8 mouse cellular contexts compared by ENCODE assay signal in genomic region chr7:35687229-35687628, GRCm38 (mm10). TPM values are rescaled to one million over a fixed set of nuclear protein-coding genes. Genes with fewer than 3 reads are reported as not detected.
DNase-seq lines count a peak whose midpoint lies in the region; ATAC-seq and TF ChIP-seq lines count a peak whose summit lies in the region.

No protein-coding gene starts in this region.

- H3K4me3 ChIP-seq in layer of hippocampus, adult 2 months = peak overlapping the region; percentile 35; the same call in 1 of the 2 replicates
- H3K4me3 ChIP-seq in forebrain, postnatal 0 days (ENCODE audit: low read depth, low read length) = no peak overlapping the region
- H3K4me3 ChIP-seq in intestine, embryonic 16.5 days (ENCODE audit: low read length) = peak overlapping the region; percentile 1; the same call in 1 of the 2 replicates
- no peak overlapping the region for H3K4me3 ChIP-seq in liver, embryonic 15.5 days (replicated peaks)
- no peak overlapping the region for H3K4me3 ChIP-seq in olfactory bulb, adult 2 months (ENCODE audit: insufficient read depth, low read depth, low read length)

- peak overlapping the region; percentile 8; the same call in 1 of the 2 replicates for H3K4me2 ChIP-seq in forebrain, postnatal 0 days (ENCODE audit: low read depth)
- peak overlapping the region; percentile 41 for H3K4me2 ChIP-seq in intestine, embryonic 16.5 days (ENCODE audit: low read depth, low read length)
- peak overlapping the region; percentile 51 for H3K4me2 ChIP-seq in liver, embryonic 15.5 days

- no peak for ATAC-seq in forebrain, postnatal 0 days
- peak; percentile 68 for ATAC-seq in intestine, embryonic 16.5 days
- no peak for ATAC-seq in liver, embryonic 15.5 days (ENCODE audit: insufficient read depth)

- H3K9ac ChIP-seq in forebrain, postnatal 0 days = no peak overlapping the region
- H3K9ac ChIP-seq in intestine, embryonic 16.5 days (ENCODE audit: low read depth, low read length) = no peak overlapping the region
- H3K9ac ChIP-seq in liver, embryonic 15.5 days = no peak overlapping the region

- H3K9me3 ChIP-seq in forebrain, postnatal 0 days (ENCODE audit: low read length) = no peaks in the 10 kb centered on the region
- no peaks in the 10 kb centered on the region for H3K9me3 ChIP-seq in intestine, embryonic 16.5 days (ENCODE audit: control insufficient read depth, low read length)
- H3K9me3 ChIP-seq in liver, embryonic 15.5 days (replicated peaks) = no peaks in the 10 kb centered on the region

- no peak for TF ChIP-seq CTCF in layer of hippocampus, adult 2 months (conservative IDR thresholded peaks at IDR 0.05)
- TF ChIP-seq CTCF in forebrain, postnatal 0 days (IDR thresholded peaks at IDR 0.05; ENCODE audit: low read depth) = no peak
- no peak for TF ChIP-seq CTCF in olfactory bulb, adult 2 months (IDR thresholded peaks at IDR 0.05; ENCODE audit: insufficient read depth, low read depth, low read length)

- TF ChIP-seq POLR2A in olfactory bulb, adult 2 months (IDR thresholded peaks at IDR 0.05; ENCODE audit: insufficient read depth, low read depth, low read length) = no peak

- DNase-seq in layer of hippocampus, adult 2 months (ENCODE audit: low spot score in 2 of 2) = no peak
- no peak for DNase-seq in layer of hippocampus, postnatal 14 days (ENCODE audit: low spot score in 2 of 2)
- DNase-seq in forebrain, postnatal 0 days = no peak
- DNase-seq in right cerebral cortex, postnatal 10 days (ENCODE audit: low spot score in 2 of 2) = no peak
- no peak for DNase-seq in cerebellum, adult 8-10 months

- peaks cover 12% of the 10 kb centered on the region; the same call in 1 of the 2 replicates for H3K36me3 ChIP-seq in forebrain, postnatal 0 days (ENCODE audit: insufficient read depth)
- no peaks in the 10 kb centered on the region for H3K36me3 ChIP-seq in intestine, embryonic 16.5 days (ENCODE audit: control insufficient read depth, insufficient read depth, low read length)
- no peaks in the 10 kb centered on the region for H3K36me3 ChIP-seq in liver, embryonic 15.5 days (replicated peaks)

- no peak overlapping the region for H3K27ac ChIP-seq in layer of hippocampus, adult 2 months
- 0 out of 2 replicates have a peak overlapping the region, but pooled peaks have one; percentile 15 for H3K27ac ChIP-seq in forebrain, postnatal 0 days (ENCODE audit: low read depth, low read length)
- H3K27ac ChIP-seq in intestine, embryonic 16.5 days (ENCODE audit: low read length) = no peak overlapping the region
- H3K27ac ChIP-seq in liver, embryonic 15.5 days (replicated peaks) = no peak overlapping the region
- H3K27ac ChIP-seq in olfactory bulb, adult 2 months (ENCODE audit: insufficient read depth, low read depth, low read length) = peak overlapping the region; percentile 71; the same call in 1 of the 2 replicates

- WGBS in forebrain, postnatal 0 days = 35% methylated on average over 10 of the region's 10 CpGs
- WGBS in intestine, embryonic 16.5 days = 23% methylated on average over 10 of the region's 10 CpGs
- WGBS in liver, embryonic 15.5 days (ENCODE audit: insufficient replicate concordance) = 33% methylated on average over 10 of the region's 10 CpGs
- WGBS in olfactory bulb, adult 2 months = 31% methylated on average over 10 of the region's 10 CpGs

- peaks cover 3% of the 10 kb centered on the region; the same call in 1 of the 2 replicates for H3K4me1 ChIP-seq in forebrain, postnatal 0 days (ENCODE audit: insufficient read depth)
- H3K4me1 ChIP-seq in intestine, embryonic 16.5 days (ENCODE audit: control insufficient read depth, insufficient read depth, low read length) = 0 out of 2 replicates have a peak, but pooled peaks cover 2% of the 10 kb centered on the region
- 0 out of 2 replicates have a peak, but pooled peaks cover 7% of the 10 kb centered on the region for H3K4me1 ChIP-seq in liver, embryonic 15.5 days (replicated peaks)
- peaks cover 9% of the 10 kb centered on the region for H3K4me1 ChIP-seq in olfactory bulb, adult 2 months (ENCODE audit: control insufficient read depth, insufficient read depth, low read length)

- H3K27me3 ChIP-seq in forebrain, postnatal 0 days (ENCODE audit: insufficient read depth, low read length) = no peaks in the 10 kb centered on the region
- no peaks in the 10 kb centered on the region for H3K27me3 ChIP-seq in intestine, embryonic 16.5 days (replicated peaks; ENCODE audit: control insufficient read depth, insufficient read depth, low read length)
- H3K27me3 ChIP-seq in liver, embryonic 15.5 days = no peaks in the 10 kb centered on the region

RNA-seq across cellular contexts. Expression of gene Pdcd5, which starts 39.9 kb away (rescaled TPM):
- 10 to 100 TPM; 71.8 to 72.4 TPM for total RNA-seq in layer of hippocampus, adult 2 months (2021)
- total RNA-seq in layer of hippocampus, postnatal 14 days (2021) = 10 to 100 TPM; 83.5 to 87.2 TPM
- 91.6 and 154 TPM in 2 replicates for total RNA-seq in forebrain, postnatal 0 days (2014; rRNA removed)
- 228 and 295 TPM in 2 replicates for polyA plus RNA-seq in forebrain, postnatal 0 days (2015; fragmentation: Nextera tagmentation; extraction: Ambion mirVana)
- 170 and 184 TPM in 2 replicates for polyA plus RNA-seq in intestine, embryonic 16.5 days (2015; fragmentation: Nextera tagmentation; extraction: Ambion mirVana)
- polyA plus RNA-seq in liver, embryonic 15.5 days (2015; fragmentation: Nextera tagmentation; extraction: Ambion mirVana) = 99.7 and 102 TPM in 2 replicates
- not detected in 2 replicates for polyA plus RNA-seq in olfactory bulb, adult 2 months (2012; ENCODE audit: insufficient read depth, insufficient read length, low replicate concordance, missing spikeins)

Comparison
In these comparisons a context has a peak if more than half of its experiments do, and no peak if none do; other contexts are left out.
1. H3K27ac ChIP-seq: peak in forebrain, postnatal 0 days (single experiment) and olfactory bulb, adult 2 months (single experiment); none in layer of hippocampus, adult 2 months (single experiment), intestine, embryonic 16.5 days (single experiment) and liver, embryonic 15.5 days (single experiment).
2. H3K4me3 ChIP-seq: peak in layer of hippocampus, adult 2 months (single experiment) and intestine, embryonic 16.5 days (single experiment); none in forebrain, postnatal 0 days (single experiment), liver, embryonic 15.5 days (single experiment) and olfactory bulb, adult 2 months (single experiment).
3. RNA of gene Pdcd5, which starts 39.9 kb away (polyA plus RNA-seq): 228 to 295 TPM in forebrain, postnatal 0 days, 170 to 184 TPM in intestine, embryonic 16.5 days and 99.7 to 102 TPM in liver, embryonic 15.5 days; not detected in olfactory bulb, adult 2 months; every median in the first group is over 100 times any median in the second.
4. Peak in every context shown above with its lines, with median percentiles within 50 percentile points of each other: H3K4me2 ChIP-seq.